Mouse (Mus musculus) embryonic fibroblast, embryonic 13.5 days (primary cell): ENCODE measurements around the gene Nek4. TPM values are rescaled to one million over a fixed set of nuclear protein-coding genes. Genes with fewer than 3 reads are reported as not detected.

ENCODE experiments used
- H3K27ac ChIP-seq: 2 replicates; pipeline ENCODE4 v1.5.1; 2012; ENCODE audit warnings: low read length, control low read depth, inconsistent platforms; ENCODE audit not compliant: insufficient read depth
- H3K4me1 ChIP-seq: 2 replicates; pipeline ENCODE4 v1.6.1; 2011; ENCODE audit warnings: low read length; ENCODE audit not compliant: control insufficient read depth, insufficient read depth
- H3K4me3 ChIP-seq: 2 replicates; pipeline ENCODE4 v1.5.1; 2011; ENCODE audit warnings: mild to moderate bottlenecking, control low read depth, low read length; ENCODE audit not compliant: insufficient read depth
- CTCF ChIP-seq: IDR thresholded peaks from 2 replicates; pipeline ENCODE4 v1.5.1; 2011; ENCODE audit warnings: mild to moderate bottlenecking, control low read depth, low read length, moderate library complexity, borderline replicate concordance; ENCODE audit not compliant: insufficient read depth
- POLR2A ChIP-seq: IDR thresholded peaks from 2 replicates; pipeline ENCODE4 v1.6.1; 2011; ENCODE audit warnings: low read depth, mild to moderate bottlenecking, control low read depth, low read length, moderate library complexity
- polyA plus RNA-seq: library from polyadenylated mRNA; stranded (reverse); fragments of >200 nt; gene quantifications from 2 replicates; pipeline ENCODE4 v1.2.4, GENCODE M21; 2011; ENCODE audit warnings: low read depth; ENCODE audit not compliant: missing spikeins, insufficient read length

Nek4 gene
- polyA plus RNA-seq, 1 experiment = 9.6 TPM

DNA sequence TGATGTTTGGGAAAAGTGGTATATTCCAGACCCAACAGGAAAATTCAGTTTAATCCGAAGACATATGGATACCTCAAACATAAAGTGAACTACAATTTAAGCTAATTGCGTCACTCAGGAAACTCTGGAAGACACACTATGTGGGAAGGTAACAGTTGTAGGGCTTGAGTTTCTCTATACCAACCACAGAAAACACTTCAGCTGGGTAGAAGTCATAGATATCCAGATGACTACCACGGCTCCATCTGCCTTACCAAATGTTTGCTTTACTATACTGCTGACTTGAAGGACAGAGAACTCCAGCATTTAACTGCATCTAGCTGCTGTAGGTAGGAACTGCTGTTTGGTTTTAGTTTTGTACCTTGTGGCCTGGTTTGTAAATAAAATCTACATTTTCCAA, 60.4 kb downstream of the Nek4 start:
- Histone ChIP-seq H3K27ac (no peak overlapping the region), H3K4me1 (peaks cover 8% of the 10 kb centered on the region), H3K4me3 (no peak overlapping the region)
- TF ChIP-seq CTCF (no peak), POLR2A (no peak; the same call in 1 of the 2 replicates)

GRCm38 (mm10) chr14:31013928-31014327, 62.8 kb downstream of the Nek4 start:
- Histone ChIP-seq H3K27ac (no peak overlapping the region), H3K4me3 (no peak overlapping the region), H3K4me1 (peaks cover 10% of the 10 kb centered on the region)
- TF ChIP-seq CTCF (no peak), POLR2A (no peak)

DNA sequence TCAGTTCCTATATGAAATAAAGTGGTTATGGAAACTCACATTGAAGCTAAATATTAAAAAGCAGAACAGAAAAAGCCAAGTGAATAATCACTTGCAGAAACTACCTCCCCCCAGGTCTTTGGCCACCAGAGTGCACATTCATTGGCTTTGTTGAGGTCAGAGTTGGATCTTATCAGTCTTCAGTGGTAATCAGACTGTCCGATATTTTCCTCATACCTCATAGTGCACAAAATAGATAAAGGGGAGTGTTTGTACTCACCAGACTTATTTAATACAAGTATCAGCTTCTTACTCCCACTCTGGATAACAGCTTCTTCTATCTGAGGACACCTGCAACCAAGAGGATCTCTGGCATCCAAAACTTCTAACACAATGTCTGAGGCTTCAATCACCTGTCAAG, 64.9 kb downstream of the Nek4 start:
- Histone ChIP-seq H3K4me3 (peak overlapping the region; percentile 17; the same call in 1 of the 2 replicates), H3K27ac (no peak overlapping the region), H3K4me1 (peaks cover 10% of the 10 kb centered on the region)
- TF ChIP-seq CTCF = no peak
- no peak for TF ChIP-seq POLR2A

DNA sequence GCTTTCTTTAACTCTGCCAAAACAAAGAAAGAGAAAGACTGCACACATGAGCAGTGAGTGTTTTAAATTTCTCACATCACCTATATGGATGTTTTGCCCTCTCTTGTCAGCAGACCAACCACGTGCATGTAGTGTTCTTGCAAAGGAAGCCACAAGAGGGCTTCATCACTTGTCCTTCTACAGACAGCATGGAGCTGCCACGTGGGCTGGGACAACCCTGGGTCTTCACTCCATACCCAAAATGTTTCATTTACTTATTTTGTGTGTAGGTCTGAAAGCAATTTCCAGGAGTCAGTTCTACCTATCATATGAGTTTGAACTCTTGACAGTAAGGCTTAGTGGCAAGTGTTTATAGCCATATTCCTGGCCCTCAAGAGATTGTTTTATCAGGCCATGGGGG, 66.7 kb downstream of the Nek4 start:
- Histone ChIP-seq H3K4me1 (peaks cover 10% of the 10 kb centered on the region), H3K27ac (peak overlapping the region; percentile 20; the same call in 1 of the 2 replicates), H3K4me3 (peak overlapping the region; percentile 97)
- TF ChIP-seq CTCF (no peak), POLR2A (no peak)

GRCm38 (mm10) chr14:31018860-31019291, 67.7 kb downstream of the Nek4 start, which contains the start of the genes Pbrm1 and Gnl3:
Gene Pbrm1, plus strand, starts transcription at chr14:31019138.
Gene Gnl3, minus strand, starts transcription at chr14:31019152.
- Histone ChIP-seq H3K4me3 (peak within 1 kb of the TSS; percentile 97), H3K27ac (peak within 1 kb of the TSS; percentile 75), H3K4me1 (peaks cover 10% of the 10 kb centered on the region)
- TF ChIP-seq POLR2A = peak; percentile 95
- TF ChIP-seq CTCF = no peak

- H3K27ac ChIP-seq = peak overlapping the region; percentile 75
- TF ChIP-seq POLR2A (peak; percentile 68), CTCF (no peak)
- peak overlapping the region; percentile 69 for H3K4me3 ChIP-seq
- peaks cover 10% of the 10 kb centered on the region for H3K4me1 ChIP-seq
Observed at GRCm38 (mm10) chr14:31019331-31020205, 68.4 kb downstream of the Nek4 start.

DNA sequence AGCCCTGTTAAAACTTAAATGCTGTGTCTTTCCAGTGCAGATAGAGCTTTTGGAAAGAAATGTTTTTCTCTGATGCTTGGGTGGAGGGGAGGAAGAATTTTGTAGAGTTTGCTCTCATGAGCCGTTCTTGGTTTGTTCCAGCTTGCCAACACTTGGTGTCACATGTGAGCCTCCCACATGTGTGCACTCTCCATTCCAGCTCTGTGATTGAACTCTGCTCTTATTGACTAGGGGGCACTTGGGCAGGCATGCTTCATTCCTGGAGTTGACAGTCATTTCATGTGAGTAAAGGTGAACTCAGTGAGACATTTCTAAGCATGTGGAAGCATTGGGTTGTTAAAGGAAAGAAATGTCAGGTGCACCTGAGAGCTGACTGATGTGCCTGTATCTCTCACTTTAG, 71.4 kb downstream of the Nek4 start:
- Histone ChIP-seq H3K4me1 (no peaks in the 10 kb centered on the region), H3K27ac (no peak overlapping the region), H3K4me3 (no peak overlapping the region)
- TF ChIP-seq POLR2A = no peak
- no peak for TF ChIP-seq CTCF

DNA sequence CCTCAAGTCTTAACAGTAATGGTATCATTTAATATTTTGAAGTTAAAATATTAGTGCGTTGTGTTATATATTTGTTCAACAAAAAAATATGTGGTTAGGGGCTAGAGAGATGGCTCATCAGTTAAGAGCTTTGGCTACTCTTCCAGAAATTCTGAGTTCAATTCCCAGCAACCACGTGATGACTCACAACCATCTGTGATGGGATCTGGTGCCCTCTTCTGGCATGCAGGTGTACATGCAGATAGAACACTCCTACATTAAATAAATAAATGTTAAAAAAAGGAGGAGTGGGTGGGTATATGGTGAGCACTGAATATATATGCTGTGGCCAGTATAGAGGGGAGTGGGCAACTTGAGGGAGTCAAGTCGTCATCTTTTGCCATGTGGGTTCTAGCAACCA, 74.6 kb downstream of the Nek4 start:
- H3K4me1 ChIP-seq = no peaks in the 10 kb centered on the region
- no peak overlapping the region for H3K4me3 ChIP-seq
- H3K27ac ChIP-seq = no peak overlapping the region
- no peak for TF ChIP-seq CTCF
- no peak for TF ChIP-seq POLR2A

Other genes with a start within 250 kb of the Nek4 start
- 8.2 and 9.6 TPM in 2 replicates for gene Sfmbt1, start 236.5 kb upstream of the Nek4 start, polyA plus RNA-seq
- 17.4 and 24.8 TPM in 2 replicates for gene Tmem110, start 125.8 kb upstream of the Nek4 start, polyA plus RNA-seq
- gene Mustn1, start 72.2 kb upstream of the Nek4 start, polyA plus RNA-seq = 2.9 and 4.9 TPM in 2 replicates
- gene Itih4, start 64.9 kb upstream of the Nek4 start, polyA plus RNA-seq = 0.13 TPM in 1 of 2 replicates, not detected in the other
- gene Itih3, start 27.6 kb upstream of the Nek4 start, polyA plus RNA-seq = not detected in 2 replicates
- gene Itih1, start 8.1 kb upstream of the Nek4 start, polyA plus RNA-seq = not detected in 2 replicates
- gene Glt8d1, start 50.0 kb downstream of the Nek4 start, polyA plus RNA-seq = 64.2 and 76.1 TPM in 2 replicates
- 465 and 483 TPM in 2 replicates for gene Spcs1, start 50.3 kb downstream of the Nek4 start, polyA plus RNA-seq
- 83.9 and 99.0 TPM in 2 replicates for gene Pbrm1, start 67.8 kb downstream of the Nek4 start, polyA plus RNA-seq
- gene Gnl3, start 67.8 kb downstream of the Nek4 start, polyA plus RNA-seq = 151 and 168 TPM in 2 replicates
- gene Smim4, start 177.6 kb downstream of the Nek4 start, polyA plus RNA-seq = 30.6 and 33.4 TPM in 2 replicates
- gene Nt5dc2, start 179.7 kb downstream of the Nek4 start, polyA plus RNA-seq = 86.1 and 119 TPM in 2 replicates
- 1.7 and 7.3 TPM in 2 replicates for gene Stab1, start 217.3 kb downstream of the Nek4 start, polyA plus RNA-seq